Mouse (Mus musculus) erythroblast, embryonic 14.5 days (primary cell): ENCODE results near the gene Aar2.

Source experiments
- GATA1 ChIP-seq: IDR thresholded peaks from 2 replicates; pipeline ENCODE4 v1.6.1; 2012; ENCODE audit warnings: low read length, inconsistent platforms, mixed read lengths
- TAL1 ChIP-seq: IDR thresholded peaks from 3 replicates; pipeline ENCODE4 v1.6.1; 2012; ENCODE audit warnings: low read length, inconsistent platforms, mixed read lengths

DNA sequence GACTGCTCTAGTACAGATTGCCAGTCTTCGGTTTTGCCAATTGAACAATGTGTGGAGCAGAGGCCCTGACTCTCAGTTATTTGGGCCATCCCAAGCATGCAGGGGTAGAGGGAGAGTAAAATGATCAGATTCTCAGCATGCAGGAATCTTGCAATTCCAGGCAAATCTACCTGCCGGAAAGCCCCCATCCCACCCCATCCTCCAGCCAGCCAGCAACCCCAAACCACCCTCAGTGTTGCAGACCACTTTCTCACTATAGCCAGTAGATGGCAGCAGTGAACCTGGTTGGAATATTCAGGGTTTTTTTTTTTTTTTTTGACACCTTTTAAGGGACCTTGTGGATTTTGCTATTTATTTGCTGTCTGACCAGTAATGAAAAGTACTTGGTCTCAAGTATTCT is 17.7 kb upstream of the Aar2 start:
- TF ChIP-seq GATA1 (no peak), TAL1 (no peak)
